Mouse (Mus musculus): ENCODE data around the gene Ccdc183. TPM values are rescaled to one million over a fixed set of nuclear protein-coding genes. Genes with fewer than 3 reads are reported as not detected.
A peak's percentile ranks its signal among the peaks of the same experiment; 100 is the strongest.

Gene Ccdc183
- total RNA-seq (2014; rRNA removed) (not detected in 2 replicates), polyA plus RNA-seq (2015; fragmentation: Nextera tagmentation; extraction: Ambion mirVana) (0.36 TPM in 2 replicates)

- Histone ChIP-seq H3K27me3 (ENCODE audit: insufficient read depth, low read length) (peaks cover 19% of the 10 kb centered on the region), H3K4me3 (ENCODE audit: low read depth, low read length) (no peak within 1 kb of the TSS), H3K27ac (ENCODE audit: low read depth, low read length) (no peak within 1 kb of the TSS), H3K9ac (no peak within 1 kb of the TSS), H3K4me2 (ENCODE audit: low read depth) (no peak within 1 kb of the TSS), H3K9me3 (ENCODE audit: low read length) (no peaks in the 10 kb centered on the region), H3K36me3 (ENCODE audit: insufficient read depth) (no peaks in the 10 kb centered on the region), H3K4me1 (ENCODE audit: insufficient read depth) (peaks cover 4% of the 10 kb centered on the region; the same call in 1 of the 2 replicates)
- 81% methylated on average over 3 of the region's 3 CpGs for WGBS
- ATAC-seq (no peak), DNase-seq (no peak)
- TF ChIP-seq CTCF (IDR thresholded peaks at IDR 0.05; ENCODE audit: low read depth), result no peak
These were observed at the start of gene Ccdc183 for GRCm38 (mm10) chr2:25617578-25617977. Gene Ccdc183, minus strand, starts transcription at chr2:25617678.

GRCm38 (mm10) chr2:25666516-25666915 is 49.0 kb upstream of the Ccdc183 start:
- TF ChIP-seq CTCF (IDR thresholded peaks at IDR 0.05; ENCODE audit: low read depth), result no peak
- no peak for DNase-seq
- Histone ChIP-seq H3K9me3 (ENCODE audit: low read length) (no peaks in the 10 kb centered on the region), H3K4me2 (ENCODE audit: low read depth) (no peak overlapping the region), H3K4me3 (ENCODE audit: low read depth, low read length) (no peak overlapping the region), H3K9ac (no peak overlapping the region), H3K27ac (ENCODE audit: low read depth, low read length) (no peak overlapping the region), H3K36me3 (ENCODE audit: insufficient read depth) (no peaks in the 10 kb centered on the region), H3K4me1 (ENCODE audit: insufficient read depth) (no peaks in the 10 kb centered on the region), H3K27me3 (ENCODE audit: insufficient read depth, low read length) (no peaks in the 10 kb centered on the region)
- 67% methylated on average over 1 of the region's 1 CpGs for WGBS
- ATAC-seq, result no peak

GRCm38 (mm10) chr2:25664125-25664524 is 46.6 kb upstream of the Ccdc183 start:
- Histone ChIP-seq H3K9me3 (ENCODE audit: low read length) (no peaks in the 10 kb centered on the region), H3K9ac (no peak overlapping the region), H3K4me3 (ENCODE audit: low read depth, low read length) (no peak overlapping the region), H3K27ac (ENCODE audit: low read depth, low read length) (no peak overlapping the region), H3K4me2 (ENCODE audit: low read depth) (no peak overlapping the region), H3K4me1 (ENCODE audit: insufficient read depth) (no peaks in the 10 kb centered on the region), H3K27me3 (ENCODE audit: insufficient read depth, low read length) (no peaks in the 10 kb centered on the region), H3K36me3 (ENCODE audit: insufficient read depth) (no peaks in the 10 kb centered on the region)
- ATAC-seq (no peak), DNase-seq (no peak)
- TF ChIP-seq CTCF (IDR thresholded peaks at IDR 0.05; ENCODE audit: low read depth), result no peak
- 84% methylated on average over 5 of the region's 5 CpGs for WGBS

GRCm38 (mm10) chr2:25663511-25663910 is 46.0 kb upstream of the Ccdc183 start:
- Histone ChIP-seq H3K27ac (ENCODE audit: low read depth, low read length) (no peak overlapping the region), H3K9me3 (ENCODE audit: low read length) (no peaks in the 10 kb centered on the region), H3K4me2 (ENCODE audit: low read depth) (no peak overlapping the region), H3K4me1 (ENCODE audit: insufficient read depth) (no peaks in the 10 kb centered on the region), H3K36me3 (ENCODE audit: insufficient read depth) (no peaks in the 10 kb centered on the region), H3K27me3 (ENCODE audit: insufficient read depth, low read length) (no peaks in the 10 kb centered on the region), H3K9ac (no peak overlapping the region), H3K4me3 (ENCODE audit: low read depth, low read length) (no peak overlapping the region)
- DNase-seq, result peak; percentile 25
- WGBS, result 51% methylated on average over 1 of the region's 1 CpGs
- ATAC-seq, result no peak
- TF ChIP-seq CTCF (IDR thresholded peaks at IDR 0.05; ENCODE audit: low read depth), result peak; percentile 71

GRCm38 (mm10) chr2:25661245-25661970 is 43.9 kb upstream of the Ccdc183 start:
- no peak overlapping the region for H3K27ac ChIP-seq (ENCODE audit: low read depth, low read length)
- no peaks in the 10 kb centered on the region for H3K27me3 ChIP-seq (ENCODE audit: insufficient read depth, low read length)
- no peak for TF ChIP-seq CTCF (IDR thresholded peaks at IDR 0.05; ENCODE audit: low read depth)
- no peaks in the 10 kb centered on the region for H3K36me3 ChIP-seq (ENCODE audit: insufficient read depth)
- no peaks in the 10 kb centered on the region for H3K9me3 ChIP-seq (ENCODE audit: low read length)
- H3K4me2 ChIP-seq (ENCODE audit: low read depth), result no peak overlapping the region
- no peak for DNase-seq
- WGBS, result 81% methylated on average over 6 of the region's 6 CpGs
- H3K9ac ChIP-seq, result no peak overlapping the region
- H3K4me1 ChIP-seq (ENCODE audit: insufficient read depth), result no peaks in the 10 kb centered on the region
- no peak overlapping the region for H3K4me3 ChIP-seq (ENCODE audit: low read depth, low read length)
- no peak for ATAC-seq

- TF ChIP-seq CTCF (IDR thresholded peaks at IDR 0.05; ENCODE audit: low read depth), result no peak
- ATAC-seq (no peak), DNase-seq (no peak)
- Histone ChIP-seq H3K4me3 (ENCODE audit: low read depth, low read length) (no peak overlapping the region), H3K9me3 (ENCODE audit: low read length) (no peaks in the 10 kb centered on the region), H3K27ac (ENCODE audit: low read depth, low read length) (no peak overlapping the region), H3K4me2 (ENCODE audit: low read depth) (no peak overlapping the region), H3K9ac (no peak overlapping the region), H3K36me3 (ENCODE audit: insufficient read depth) (no peaks in the 10 kb centered on the region), H3K27me3 (ENCODE audit: insufficient read depth, low read length) (no peaks in the 10 kb centered on the region), H3K4me1 (ENCODE audit: insufficient read depth) (no peaks in the 10 kb centered on the region)
- 84% methylated on average over 8 of the region's 8 CpGs for WGBS
These were observed 42.8 kb upstream of the Ccdc183 start for GRCm38 (mm10) chr2:25660279-25660678.

- H3K9me3 ChIP-seq (ENCODE audit: low read length), result no peaks in the 10 kb centered on the region
- no peaks in the 10 kb centered on the region for H3K4me1 ChIP-seq (ENCODE audit: insufficient read depth)
- DNase-seq (no peak), ATAC-seq (no peak)
- H3K4me3 ChIP-seq (ENCODE audit: low read depth, low read length), result no peak within 1 kb of the TSS
- no peak within 1 kb of the TSS for H3K4me2 ChIP-seq (ENCODE audit: low read depth)
- no peaks in the 10 kb centered on the region for H3K36me3 ChIP-seq (ENCODE audit: insufficient read depth)
- H3K9ac ChIP-seq, result no peak within 1 kb of the TSS
- no peak within 1 kb of the TSS for H3K27ac ChIP-seq (ENCODE audit: low read depth, low read length)
- no peak for TF ChIP-seq CTCF (IDR thresholded peaks at IDR 0.05; ENCODE audit: low read depth)
- H3K27me3 ChIP-seq (ENCODE audit: insufficient read depth, low read length), result no peaks in the 10 kb centered on the region
These were observed 40.2 kb upstream of the Ccdc183 start, which contains the start of gene Lcn5 for GRCm38 (mm10) chr2:25657652-25658051. Gene Lcn5, plus strand, starts transcription at chr2:25657952.

Measured in forebrain, postnatal 0 days (tissue).